Mouse (Mus musculus) embryonic facial prominence, embryonic 13.5 days (tissue): ENCODE measurements around the gene Nfkb2. TPM values are rescaled to one million over a fixed set of nuclear protein-coding genes. Genes with fewer than 3 reads are reported as not detected.

Source experiments
- ATAC-seq: fragments of 200-750 bp; cut with Nextera tagmentation; 2 replicates; pipeline ENCODE4 v1.8.0; 2017; ENCODE audit warnings: low read depth; ENCODE audit not compliant: insufficient number of reproducible peaks, insufficient read depth, low FRiP score, low TSS enrichment
- H3K27ac ChIP-seq: fragments of 300-500 bp; sonication (generic); 2 replicates; pipeline ENCODE4 v1.5.1; 2015; ENCODE audit warnings: moderate library complexity, mild to moderate bottlenecking, inconsistent platforms
- H3K27me3 ChIP-seq: fragments of 300-500 bp; sonication (generic); 2 replicates; pipeline ENCODE4 v1.6.1; 2015; ENCODE audit warnings: mild to moderate bottlenecking, inconsistent platforms
- H3K36me3 ChIP-seq: fragments of 300-500 bp; sonication (generic); 2 replicates; pipeline ENCODE4 v1.6.1; 2015; ENCODE audit warnings: mild to moderate bottlenecking, inconsistent platforms
- H3K4me1 ChIP-seq: fragments of 300-500 bp; sonication (generic); 2 replicates; pipeline ENCODE4 v1.6.1; 2015; ENCODE audit warnings: inconsistent platforms
- H3K4me2 ChIP-seq: fragments of 300-500 bp; sonication (generic); 2 replicates; pipeline ENCODE4 v1.6.1; 2015; ENCODE audit warnings: moderate library complexity, mild to moderate bottlenecking, inconsistent platforms
- H3K4me3 ChIP-seq: fragments of 300-500 bp; sonication (generic); 2 replicates; pipeline ENCODE4 v1.5.1; 2015; ENCODE audit warnings: mild to moderate bottlenecking, inconsistent platforms
- H3K9ac ChIP-seq: fragments of 300-500 bp; sonication (generic); 2 replicates; pipeline ENCODE4 v1.6.1; 2015; ENCODE audit warnings: mild to moderate bottlenecking, inconsistent platforms
- H3K9me3 ChIP-seq: fragments of 300-500 bp; sonication (generic); 2 replicates; pipeline ENCODE4 v1.6.1; 2016; ENCODE audit warnings: inconsistent platforms
- WGBS: fragments of 180-500 bp; shearing (Covaris S2); methylation state at CpG from one replicate; pipeline ENCODE4 v1.1.7; 2015; ENCODE audit warnings: mixed read lengths; 5-methylcytosine and 5-hydroxymethylcytosine counted together
- microRNA counts: library from miRNA; unstranded; fragments of <30 nt; microRNA quantifications from one replicate; lab custom pipeline; 2016
- microRNA-seq: library from miRNA; unstranded; fragments of <30 nt; microRNA quantifications from one replicate; pipeline ENCODE4, GENCODE M21; 2016
- polyA plus RNA-seq: library from polyadenylated mRNA; unstranded; fragments of >200 nt; fragmentation: Nextera tagmentation; extraction: Ambion mirVana; gene quantifications from 2 replicates; pipeline ENCODE4 v1.2.1, GENCODE M21; 2015

Nfkb2 gene
- polyA plus RNA-seq, 1 experiment from 2014 or later: 9.0 TPM

- peaks cover 15% of the 10 kb centered on the region for H3K27me3 ChIP-seq
Measured at GRCm38 (mm10) chr19:46350168-46350932, 46.2 kb downstream of the Nfkb2 start, which contains the start of gene 2310034G01Rik. Gene 2310034G01Rik, minus strand, starts transcription at chr19:46350302.

GRCm38 (mm10) chr19:46356701-46357138 lies 52.6 kb downstream of the Nfkb2 start:
- ATAC-seq: peak; percentile 69
- Histone ChIP-seq H3K4me2 (peak overlapping the region; percentile 79), H3K9me3 (no peaks in the 10 kb centered on the region), H3K27me3 (peaks cover 35% of the 10 kb centered on the region), H3K9ac (peak overlapping the region; percentile 65), H3K36me3 (no peaks in the 10 kb centered on the region), H3K4me1 (peaks cover 5% of the 10 kb centered on the region), H3K4me3 (peak overlapping the region; percentile 49), H3K27ac (no peak overlapping the region)
- WGBS: under 1% methylated on average over 29 of the region's 29 CpGs

More at GRCm38 (mm10) chr19:46350168-46350932, 46.2 kb downstream of the Nfkb2 start, which contains the start of gene 2310034G01Rik:
- peak within 1 kb of the TSS; percentile 76 for H3K4me2 ChIP-seq
- H3K27ac ChIP-seq: peak within 1 kb of the TSS; percentile 72
- WGBS: 60% methylated on average over 10 of the region's 10 CpGs
- no peaks in the 10 kb centered on the region for H3K36me3 ChIP-seq
- no peaks in the 10 kb centered on the region for H3K9me3 ChIP-seq
- H3K4me1 ChIP-seq: peaks cover 15% of the 10 kb centered on the region
- no peak for ATAC-seq
- H3K9ac ChIP-seq: peak within 1 kb of the TSS; percentile 86
- H3K4me3 ChIP-seq: peak within 1 kb of the TSS; percentile 69

GRCm38 (mm10) chr19:46357344-46358280 lies 53.5 kb downstream of the Nfkb2 start:
- WGBS: 15% methylated on average over 25 of the region's 25 CpGs
- H3K27ac ChIP-seq: no peak overlapping the region

GRCm38 (mm10) chr19:46358381-46358780 lies 54.3 kb downstream of the Nfkb2 start:
- Histone ChIP-seq H3K36me3 (no peaks in the 10 kb centered on the region), H3K27ac (no peak overlapping the region), H3K4me3 (no peak overlapping the region), H3K4me1 (peaks cover 5% of the 10 kb centered on the region), H3K4me2 (no peak overlapping the region), H3K9me3 (no peaks in the 10 kb centered on the region), H3K9ac (no peak overlapping the region), H3K27me3 (peaks cover 35% of the 10 kb centered on the region)
- WGBS: 52% methylated on average over 4 of the region's 4 CpGs
- ATAC-seq: no peak

More at GRCm38 (mm10) chr19:46357344-46358280, 53.5 kb downstream of the Nfkb2 start:
- Histone ChIP-seq H3K9me3 (no peaks in the 10 kb centered on the region), H3K4me2 (peak overlapping the region; percentile 79), H3K9ac (peak overlapping the region; percentile 65; the same call in 1 of the 2 replicates), H3K4me3 (peak overlapping the region; percentile 49), H3K27me3 (peaks cover 35% of the 10 kb centered on the region), H3K36me3 (no peaks in the 10 kb centered on the region), H3K4me1 (peaks cover 5% of the 10 kb centered on the region)
- ATAC-seq: no peak

MicroRNAs encoded within 50 kb of the gene (microRNA counts, 519-probe panel; counts per million panel counts)
- microRNA mmu-miR-146b (lab: Ali Mortazavi, UCI): 2,453 counts per million, percentile 60 among the panel's probes with 10 or more counts

Small RNA genes within 50 kb of the gene (microRNA-seq; reads per million reads assigned to microRNA genes)
- 0.92 reads per million for gene Mir146b

Other genes with a start within 250 kb of the Nfkb2 start
- 89.6 and 96.1 TPM in 2 replicates for gene Nolc1, start 228.5 kb upstream of the Nfkb2 start, polyA plus RNA-seq
- gene Elovl3, start 172.4 kb upstream of the Nfkb2 start, polyA plus RNA-seq: 0.25 and 0.28 TPM in 2 replicates
- gene Pitx3, start 156.0 kb upstream of the Nfkb2 start, polyA plus RNA-seq: 2.4 and 2.5 TPM in 2 replicates
- 66.1 and 67.6 TPM in 2 replicates for gene Gbf1, start 151.8 kb upstream of the Nfkb2 start, polyA plus RNA-seq
- 5.0 and 6.0 TPM in 2 replicates for gene Psd, start 22.8 kb downstream of the Nfkb2 start, polyA plus RNA-seq
- 15.1 and 16.5 TPM in 2 replicates for gene Fbxl15, start 23.9 kb downstream of the Nfkb2 start, polyA plus RNA-seq
- gene Cuedc2, start 34.4 kb downstream of the Nfkb2 start, polyA plus RNA-seq: 177 and 188 TPM in 2 replicates
- 3.3 and 4.3 TPM in 2 replicates for gene Mfsd13a, start 36.8 kb downstream of the Nfkb2 start, polyA plus RNA-seq
- 1.5 and 2.3 TPM in 2 replicates for gene 2310034G01Rik, start 46.0 kb downstream of the Nfkb2 start, polyA plus RNA-seq
- gene Actr1a, start 91.4 kb downstream of the Nfkb2 start, polyA plus RNA-seq: 139 and 160 TPM in 2 replicates
- 38.5 and 39.3 TPM in 2 replicates for gene Sufu, start 92.6 kb downstream of the Nfkb2 start, polyA plus RNA-seq
- 16.7 and 17.6 TPM in 2 replicates for gene Trim8, start 197.4 kb downstream of the Nfkb2 start, polyA plus RNA-seq